Mouse (Mus musculus): ENCODE data around the gene Gstk1. TPM values are rescaled to one million over a fixed set of nuclear protein-coding genes. Genes with fewer than 3 reads are reported as not detected.
A peak's percentile ranks its signal among the peaks of the same experiment; 100 is the strongest.

Gstk1 gene
- total RNA-seq, 2 experiments from 2014 or later, result 18.0 to 18.3 TPM

- intact Hi-C loops (cut with DNase I; ENCODE audit: low total_unique reads), result loop anchor here (5.0 kb wide), 1 partner anchor 37 kb away; no protein-coding TSS in a partner anchor
- DNase-seq, result peak; percentile 98
Observed at GRCm38 (mm10) chr6:42264626-42265312, 19.0 kb downstream of the Gstk1 start, which contains the start of gene Casp2. TSS of gene Casp2 (plus strand) at chr6:42264985.

GRCm38 (mm10) chr6:42265391-42266330, 19.9 kb downstream of the Gstk1 start:
- intact Hi-C loops (cut with DNase I; ENCODE audit: low total_unique reads), result no loop called here
- DNase-seq, result no peak

DNA sequence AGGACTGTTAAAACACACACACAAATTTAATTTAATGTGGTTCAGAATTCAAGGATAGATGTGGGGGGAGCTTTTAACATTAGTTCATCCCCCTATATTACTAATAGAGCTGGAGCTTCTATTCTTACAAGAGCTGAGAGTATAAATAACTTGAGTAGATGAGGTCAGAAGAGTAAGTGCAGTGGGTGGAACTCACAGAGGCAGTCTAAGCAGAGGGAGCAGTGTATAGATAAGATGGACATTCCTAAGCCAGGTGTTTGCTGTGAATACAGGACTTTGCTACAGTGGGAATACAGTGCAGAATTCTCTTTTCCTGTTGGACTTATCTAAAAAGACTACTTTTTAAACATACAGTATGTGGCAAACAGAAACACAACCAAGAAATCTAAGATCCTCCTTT, 25.1 kb downstream of the Gstk1 start:
- no peak for DNase-seq
- intact Hi-C loops (cut with DNase I; ENCODE audit: low total_unique reads), result no loop called here

- intact Hi-C loops (cut with DNase I; ENCODE audit: low total_unique reads), result no loop called here
- DNase-seq, result no peak
Observed at GRCm38 (mm10) chr6:42276151-42276550, 30.4 kb downstream of the Gstk1 start.

DNA sequence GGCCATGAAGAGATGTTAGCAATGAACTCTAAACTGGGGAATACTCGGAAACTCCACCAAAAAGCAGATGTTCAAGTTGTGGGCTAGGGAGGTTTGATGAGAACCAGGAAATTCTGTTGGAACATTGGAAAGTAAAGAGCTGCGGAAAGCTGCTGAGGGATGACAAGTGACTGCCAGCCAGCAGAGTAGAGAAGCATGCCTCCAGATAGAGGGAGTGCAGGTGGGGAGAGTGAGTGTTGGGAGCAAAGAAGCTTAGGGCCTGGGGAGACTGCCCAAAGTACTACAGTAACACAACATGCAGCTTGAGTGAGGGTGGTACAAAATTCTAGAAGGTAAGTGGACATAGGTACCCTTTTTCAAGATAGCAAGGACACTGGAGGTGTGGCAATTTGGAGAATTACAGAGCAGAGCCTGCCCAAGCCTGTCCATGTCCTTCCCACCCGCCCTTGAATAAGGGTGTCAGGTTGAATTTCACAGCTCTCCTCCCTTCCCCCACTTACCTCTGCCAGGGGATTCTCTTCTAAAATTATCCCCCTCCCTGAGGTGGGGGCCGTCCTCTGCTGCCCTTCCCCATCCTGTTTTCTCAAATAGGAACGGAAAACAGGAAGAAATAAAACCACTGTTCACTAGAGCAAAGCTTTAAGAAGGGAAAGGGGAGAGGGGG, 37.3 kb downstream of the Gstk1 start:
- intact Hi-C loops (cut with DNase I; ENCODE audit: low total_unique reads), result no loop called here
- DNase-seq, result peak; percentile 21

DNA sequence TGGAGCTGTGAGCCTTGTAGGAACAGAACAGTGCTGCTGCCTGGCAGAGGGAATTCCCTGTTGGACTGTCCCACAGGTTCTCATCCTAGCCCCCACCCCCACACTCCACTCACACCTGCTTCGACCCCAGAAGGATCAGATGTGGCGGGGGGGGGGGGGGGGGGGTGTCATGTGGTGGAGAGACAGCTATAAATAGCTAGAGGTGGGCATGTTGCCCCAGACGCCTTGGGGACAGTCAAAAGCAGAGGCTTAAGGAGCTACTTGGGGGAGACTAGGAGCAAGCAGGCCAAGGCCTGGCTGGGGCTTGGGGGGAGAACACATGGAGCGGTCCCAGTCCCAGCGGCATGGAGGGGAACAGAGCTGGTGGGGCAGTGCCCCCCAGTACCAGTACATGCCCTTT, 40.7 kb downstream of the Gstk1 start, which contains the start of gene Clcn1:
Gene Clcn1 (plus strand): TSS at position 238 of the 400 bp plus-strand sequence.
- peak; percentile 65 for DNase-seq
- intact Hi-C loops (cut with DNase I; ENCODE audit: low total_unique reads), result no loop called here

DNA sequence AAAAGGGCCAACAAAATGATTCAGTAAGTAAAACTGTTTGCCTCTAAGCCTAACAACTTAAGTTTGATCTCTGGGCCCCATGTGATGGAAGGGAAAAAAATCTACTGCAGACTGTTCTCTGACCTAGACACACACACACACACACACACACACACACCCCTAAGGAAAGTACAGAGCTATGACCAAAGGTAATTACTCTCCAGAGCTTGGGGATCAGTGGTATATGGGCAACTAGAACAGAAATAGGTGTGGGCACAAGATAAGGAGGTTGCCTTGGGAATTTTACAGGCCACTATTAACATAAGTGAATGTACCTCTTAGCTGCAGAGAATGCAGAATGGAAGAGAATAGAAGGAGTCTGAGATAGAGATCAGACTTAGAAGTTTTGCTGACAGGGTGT, 41.8 kb downstream of the Gstk1 start:
- intact Hi-C loops (cut with DNase I; ENCODE audit: low total_unique reads), result no loop called here
- no peak for DNase-seq

GRCm38 (mm10) chr6:42293327-42293726, 47.6 kb downstream of the Gstk1 start:
- no peak for DNase-seq
- intact Hi-C loops (cut with DNase I; ENCODE audit: low total_unique reads), result no loop called here

DNA sequence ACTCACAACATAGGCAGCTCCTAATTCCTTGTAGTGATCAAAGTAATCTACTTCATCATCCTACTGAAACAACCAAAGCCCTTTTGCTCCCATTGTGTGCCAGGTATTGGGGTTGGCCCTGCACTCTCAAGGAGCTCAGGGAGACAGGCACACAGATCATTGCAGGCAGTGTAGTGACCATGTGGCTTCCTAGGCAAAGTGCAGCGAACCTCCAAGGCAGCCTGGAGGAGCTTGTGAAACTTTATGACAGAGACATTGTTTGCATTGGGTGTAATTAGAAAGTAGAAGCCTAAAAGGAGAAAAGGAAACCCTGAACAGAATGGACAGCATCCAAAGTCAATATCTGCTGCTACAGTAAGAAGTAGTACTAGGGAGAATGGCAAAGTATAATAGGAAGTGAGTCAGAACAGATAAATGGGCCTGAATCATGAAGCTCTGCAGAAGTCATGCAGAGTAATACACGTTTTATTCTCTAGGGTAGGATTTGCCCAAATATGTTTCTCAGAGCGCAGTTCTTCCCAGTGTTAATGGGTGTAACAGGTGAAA, 49.9 kb downstream of the Gstk1 start:
- intact Hi-C loops (cut with DNase I; ENCODE audit: low total_unique reads), result no loop called here
- DNase-seq, result no peak

DNA sequence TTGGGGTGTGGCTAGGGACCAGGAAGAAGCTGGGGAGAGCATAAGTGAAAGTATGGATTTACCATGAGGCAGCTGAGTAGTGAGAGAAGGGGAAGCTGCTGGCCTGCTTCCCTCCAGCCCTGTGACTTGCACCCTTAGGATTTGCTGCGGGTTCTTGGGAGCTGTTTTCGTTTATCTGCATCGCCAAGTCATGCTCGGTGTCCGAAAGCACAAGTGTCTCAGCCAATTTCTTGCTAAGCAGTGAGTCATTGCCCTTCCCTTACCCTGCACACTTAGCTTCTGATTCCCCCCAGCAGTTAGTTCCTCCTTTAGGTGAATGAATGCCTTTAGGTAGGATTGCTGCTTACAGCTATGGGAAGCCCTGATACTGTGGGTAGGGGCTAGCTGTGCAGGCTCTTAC, 53.6 kb downstream of the Gstk1 start:
- no peak for DNase-seq
- intact Hi-C loops (cut with DNase I; ENCODE audit: low total_unique reads), result no loop called here

Other genes with a start within 250 kb of the Gstk1 start
- gene Sva, start 207.5 kb upstream of the Gstk1 start, total RNA-seq (2021), result not detected
- not detected for gene Tas2r139, start 105.0 kb upstream of the Gstk1 start, total RNA-seq (2021)
- gene Tas2r144, start 30.6 kb upstream of the Gstk1 start, total RNA-seq (2021), result not detected
- gene Tmem139, start 16.0 kb downstream of the Gstk1 start, total RNA-seq (2021), result not detected
- gene Casp2, start 19.1 kb downstream of the Gstk1 start, total RNA-seq (2021), result 1 to 10 TPM; 6.7 to 7.6 TPM
- gene Clcn1, start 40.8 kb downstream of the Gstk1 start, total RNA-seq (2021), result 10 to 100 TPM; 91.9 to 94.4 TPM
- gene Fam131b, start 78.7 kb downstream of the Gstk1 start, total RNA-seq (2021), result under 1 TPM; 0.60 to 0.80 TPM
- 10 to 100 TPM; 35.2 to 40.9 TPM for gene Zyx, start 103.7 kb downstream of the Gstk1 start, total RNA-seq (2021)
- gene Epha1, start 127.3 kb downstream of the Gstk1 start, total RNA-seq (2021), result under 1 TPM; 0.07 to 0.21 TPM
- under 1 TPM in 1 of 2 experiments, not detected in 1; 0.44 TPM for gene Tas2r143, start 154.3 kb downstream of the Gstk1 start, total RNA-seq (2021)
- not detected for gene Tas2r135, start 159.5 kb downstream of the Gstk1 start, total RNA-seq (2021)
- gene Tas2r126, start 188.6 kb downstream of the Gstk1 start, total RNA-seq (2021), result not detected
- gene Olfr458, start 219.3 kb downstream of the Gstk1 start, total RNA-seq (2021), result not detected
- gene Olfr457, start 230.4 kb downstream of the Gstk1 start, total RNA-seq (2021), result not detected
- gene Olfr456, start 241.3 kb downstream of the Gstk1 start, total RNA-seq (2021), result not detected

Data from gastrocnemius, postnatal 14 days (tissue).